Mouse (Mus musculus) forebrain, embryonic 16.5 days (tissue): ENCODE measurements around the gene Brd9. TPM values are rescaled to one million over a fixed set of nuclear protein-coding genes. Genes with fewer than 3 reads are reported as not detected.
"Not testable (repeated sequence)": the region's sequence is repeated elsewhere in the genome, so short reads cannot be mapped to it uniquely, and the experiment has no call there.

Source experiments
- ATAC-seq: fragments of 200-750 bp; cut with Nextera tagmentation; 2 replicates; pipeline ENCODE4 v1.8.0; 2017; ENCODE audit warnings: mild to moderate bottlenecking, moderate library complexity
- H3K27ac ChIP-seq: fragments of 300-500 bp; sonication (generic); 2 replicates; pipeline ENCODE4 v1.5.1; 2014; ENCODE audit warnings: low read length, control low read depth
- H3K27me3 ChIP-seq: fragments of 300-500 bp; sonication (generic); replicated peaks from 2 replicates; pipeline ENCODE4 v1.6.1; 2014; ENCODE audit warnings: low read length; ENCODE audit not compliant: control insufficient read depth, insufficient read depth
- H3K36me3 ChIP-seq: fragments of 300-500 bp; sonication (generic); 2 replicates; pipeline ENCODE4 v1.6.1; 2014; ENCODE audit not compliant: control insufficient read depth, insufficient read depth
- H3K4me1 ChIP-seq: fragments of 300-500 bp; sonication (generic); replicated peaks from 2 replicates; pipeline ENCODE4 v1.6.1; 2014; ENCODE audit warnings: low read length; ENCODE audit not compliant: control insufficient read depth, insufficient read depth
- H3K4me2 ChIP-seq: fragments of 300-500 bp; sonication (generic); 2 replicates; pipeline ENCODE4 v1.6.1; 2014; ENCODE audit warnings: mild to moderate bottlenecking, low read length, control low read depth
- H3K4me3 ChIP-seq: fragments of 300-500 bp; sonication (generic); replicated peaks from 2 replicates; pipeline ENCODE4 v1.5.1; 2014; ENCODE audit warnings: mild to moderate bottlenecking, low read length, control low read depth
- H3K9ac ChIP-seq: fragments of 300-500 bp; sonication (generic); replicated peaks from 2 replicates; pipeline ENCODE4 v1.6.1; 2014; ENCODE audit warnings: low read depth, low read length, control low read depth
- H3K9me3 ChIP-seq: fragments of 300-500 bp; sonication (generic); 2 replicates; pipeline ENCODE4 v1.6.1; 2016; ENCODE audit warnings: low read length; ENCODE audit not compliant: control insufficient read depth
- WGBS: fragments of 180-500 bp; shearing (Covaris S2); extraction: QIAGEN DNeasy Blood & Tissue Kit; methylation state at CpG from one replicate; pipeline ENCODE4 v1.1.7; 2014; 5-methylcytosine and 5-hydroxymethylcytosine counted together
- polyA plus RNA-seq: library from polyadenylated mRNA; unstranded; fragments of >200 nt; fragmentation: Nextera tagmentation; extraction: Ambion mirVana; gene quantifications from 2 replicates; pipeline ENCODE4 v1.2.1, GENCODE M21; 2015

Gene Brd9
- polyA plus RNA-seq, 1 experiment from 2014 or later, result 104 TPM

DNA sequence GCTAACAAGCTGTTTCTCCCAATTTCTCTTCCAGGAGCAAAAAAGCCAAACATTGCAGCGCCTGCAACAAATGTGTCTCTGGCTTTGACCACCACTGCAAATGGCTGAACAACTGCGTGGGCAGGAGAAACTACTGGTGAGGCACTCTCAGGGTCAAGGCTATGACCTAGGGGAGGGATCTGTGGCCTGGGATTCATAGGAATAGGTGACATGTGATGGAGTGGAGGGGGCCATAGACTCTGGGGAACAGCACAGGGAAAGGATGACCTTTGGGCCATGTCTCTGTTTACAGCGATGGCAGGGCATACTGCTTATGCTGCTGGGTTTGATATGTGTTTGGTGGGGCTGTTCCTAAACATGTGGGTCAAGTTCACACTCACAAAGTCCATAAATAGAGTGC is 36.9 kb downstream of the Brd9 start:
- H3K4me1 ChIP-seq, result no peaks in the 10 kb centered on the region
- no peak overlapping the region for H3K4me2 ChIP-seq
- no peaks in the 10 kb centered on the region for H3K27me3 ChIP-seq
- 83% methylated on average over 3 of the region's 3 CpGs for WGBS
- H3K4me3 ChIP-seq, result no peak overlapping the region
- H3K27ac ChIP-seq, result no peak overlapping the region
- H3K9me3 ChIP-seq, result no peaks in the 10 kb centered on the region
- no peak for ATAC-seq
- no peak overlapping the region for H3K9ac ChIP-seq
- H3K36me3 ChIP-seq, result no peaks in the 10 kb centered on the region

DNA sequence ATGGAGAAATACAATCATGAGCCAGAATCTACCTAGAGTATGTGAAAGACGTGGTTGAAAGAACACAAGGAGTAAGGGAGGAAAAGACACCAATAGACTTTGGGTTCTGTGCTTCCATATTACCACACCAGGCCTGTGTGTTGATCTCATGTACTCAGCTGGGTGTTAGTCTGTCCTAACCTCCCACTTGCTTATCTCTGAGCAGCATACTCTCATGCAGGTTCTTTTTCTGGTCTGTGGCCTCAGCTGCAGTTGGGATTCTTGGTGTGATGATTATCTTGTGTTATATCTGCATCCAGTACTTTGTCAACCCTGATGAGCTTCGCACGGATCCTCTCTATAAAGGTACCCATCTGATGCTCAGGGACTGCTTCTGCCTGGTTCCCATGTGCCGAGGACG is 39.3 kb downstream of the Brd9 start:
- no peak overlapping the region for H3K4me2 ChIP-seq

DNA sequence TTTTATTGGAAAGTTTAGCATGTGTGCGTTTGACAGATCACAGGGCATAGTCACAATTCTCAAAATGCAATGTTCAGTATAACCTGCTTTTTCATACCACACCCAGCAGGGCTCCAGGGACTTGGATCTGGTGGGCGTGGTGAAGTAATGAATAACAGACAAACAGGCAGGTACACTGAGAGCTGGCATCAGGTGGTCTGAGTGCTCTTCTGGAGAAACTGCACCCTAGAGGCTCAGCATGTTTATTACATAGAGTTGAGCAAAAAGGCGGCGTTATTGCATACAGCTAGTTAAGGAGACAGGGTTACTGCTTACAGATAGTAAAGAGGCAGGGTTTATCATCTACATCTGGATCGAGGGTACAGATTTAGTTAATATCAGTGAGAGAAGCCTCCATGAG is 52.7 kb downstream of the Brd9 start:
- ATAC-seq, result no peak
- Histone ChIP-seq H3K27me3 (no peaks in the 10 kb centered on the region), H3K36me3 (no peaks in the 10 kb centered on the region), H3K9me3 (no peaks in the 10 kb centered on the region), H3K27ac (no peak overlapping the region), H3K4me2 (no peak overlapping the region), H3K4me1 (no peaks in the 10 kb centered on the region), H3K4me3 (no peak overlapping the region), H3K9ac (no peak overlapping the region)
- 86% methylated on average over 5 of the region's 5 CpGs for WGBS

More for the DNA sequence above, 39.3 kb downstream of the Brd9 start:
- Histone ChIP-seq H3K4me1 (no peaks in the 10 kb centered on the region), H3K36me3 (no peaks in the 10 kb centered on the region), H3K9me3 (no peaks in the 10 kb centered on the region), H3K9ac (no peak overlapping the region), H3K4me3 (no peak overlapping the region), H3K27me3 (no peaks in the 10 kb centered on the region), H3K27ac (no peak overlapping the region)
- 88% methylated on average over 5 of the region's 5 CpGs for WGBS
- no peak for ATAC-seq

DNA sequence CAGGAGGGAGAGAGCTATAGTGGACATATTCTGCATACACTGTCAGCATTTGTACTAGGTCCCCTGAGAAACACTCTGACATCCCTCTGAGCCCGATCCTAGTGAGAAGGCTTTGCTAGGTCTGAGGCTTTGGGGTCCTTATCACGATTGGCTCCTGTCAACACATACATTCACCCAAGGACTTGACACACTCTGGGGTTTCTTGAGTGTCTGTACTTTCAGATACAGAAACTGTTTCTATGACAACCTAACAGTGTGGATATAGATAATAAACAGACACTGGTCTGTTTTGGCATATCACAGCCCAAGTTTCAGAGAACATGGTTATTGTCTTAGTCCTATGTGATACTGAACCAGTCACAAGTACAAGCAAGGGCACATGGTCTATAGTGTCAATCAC is 53.1 kb downstream of the Brd9 start:
- WGBS, result 84% methylated on average over 2 of the region's 2 CpGs
- ATAC-seq, result no peak
- H3K4me2 ChIP-seq, result no peak overlapping the region

DNA sequence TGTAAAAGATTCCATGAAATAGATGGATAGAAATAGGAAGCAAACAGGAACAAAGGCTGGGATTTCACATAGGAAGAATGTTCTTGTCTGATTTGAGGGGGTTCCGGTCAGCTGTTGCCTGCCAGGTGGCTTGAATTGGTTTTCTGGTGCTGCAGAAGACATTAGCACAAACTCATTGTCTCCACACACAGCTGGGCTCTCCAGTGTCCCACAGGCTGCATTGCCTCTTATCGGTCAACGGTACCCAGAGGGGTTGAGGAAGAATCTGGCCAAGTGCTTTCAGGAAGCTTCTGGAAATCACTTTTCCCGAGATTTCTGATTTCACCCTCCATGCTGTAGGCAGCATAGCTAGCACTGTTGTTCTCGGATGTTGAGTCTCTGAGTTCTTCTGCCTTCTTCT is 53.7 kb downstream of the Brd9 start:
- WGBS, result 81% methylated on average over 5 of the region's 5 CpGs
- ATAC-seq, result no peak
- H3K4me3 ChIP-seq, result no peak overlapping the region

More for the DNA sequence above, 53.1 kb downstream of the Brd9 start:
- no peak overlapping the region for H3K27ac ChIP-seq
- no peaks in the 10 kb centered on the region for H3K27me3 ChIP-seq
- H3K9me3 ChIP-seq, result no peaks in the 10 kb centered on the region
- no peak overlapping the region for H3K4me3 ChIP-seq
- H3K36me3 ChIP-seq, result no peaks in the 10 kb centered on the region
- no peak overlapping the region for H3K9ac ChIP-seq
- no peaks in the 10 kb centered on the region for H3K4me1 ChIP-seq

DNA sequence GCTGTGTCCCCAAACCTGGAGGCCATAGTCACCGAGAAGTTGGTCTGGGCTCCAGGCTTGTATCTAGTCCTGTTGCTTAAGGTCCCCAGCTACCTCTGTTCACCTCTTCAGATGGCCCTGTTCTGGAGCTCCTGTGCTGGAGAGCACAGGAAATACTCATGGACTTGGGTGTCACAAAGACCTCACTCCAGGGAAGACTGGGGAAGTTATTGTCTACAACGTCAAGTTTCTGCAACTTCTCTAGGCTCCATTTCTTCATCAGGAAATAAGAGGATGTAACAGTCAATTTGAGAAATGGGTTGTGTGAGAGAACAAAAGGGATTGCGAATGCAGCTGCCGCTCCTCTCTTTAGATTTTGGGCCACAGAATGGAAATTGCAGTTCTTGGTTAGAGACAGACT is 58.8 kb downstream of the Brd9 start:
- no peaks in the 10 kb centered on the region for H3K9me3 ChIP-seq
- no peak overlapping the region for H3K9ac ChIP-seq
- no peak for ATAC-seq
- no peak overlapping the region for H3K4me2 ChIP-seq
- H3K27ac ChIP-seq, result no peak overlapping the region
- no peaks in the 10 kb centered on the region for H3K4me1 ChIP-seq
- H3K4me3 ChIP-seq, result no peak overlapping the region
- H3K27me3 ChIP-seq, result no peaks in the 10 kb centered on the region; the same call in 1 of the 2 replicates
- WGBS, result 89% methylated on average over 4 of the region's 4 CpGs
- no peaks in the 10 kb centered on the region for H3K36me3 ChIP-seq

More for the DNA sequence above, 53.7 kb downstream of the Brd9 start:
- no peaks in the 10 kb centered on the region for H3K27me3 ChIP-seq
- no peak overlapping the region for H3K4me2 ChIP-seq
- H3K9ac ChIP-seq, result no peak overlapping the region
- H3K4me1 ChIP-seq, result no peaks in the 10 kb centered on the region
- H3K9me3 ChIP-seq, result no peaks in the 10 kb centered on the region
- H3K27ac ChIP-seq, result no peak overlapping the region
- H3K36me3 ChIP-seq, result no peaks in the 10 kb centered on the region

DNA sequence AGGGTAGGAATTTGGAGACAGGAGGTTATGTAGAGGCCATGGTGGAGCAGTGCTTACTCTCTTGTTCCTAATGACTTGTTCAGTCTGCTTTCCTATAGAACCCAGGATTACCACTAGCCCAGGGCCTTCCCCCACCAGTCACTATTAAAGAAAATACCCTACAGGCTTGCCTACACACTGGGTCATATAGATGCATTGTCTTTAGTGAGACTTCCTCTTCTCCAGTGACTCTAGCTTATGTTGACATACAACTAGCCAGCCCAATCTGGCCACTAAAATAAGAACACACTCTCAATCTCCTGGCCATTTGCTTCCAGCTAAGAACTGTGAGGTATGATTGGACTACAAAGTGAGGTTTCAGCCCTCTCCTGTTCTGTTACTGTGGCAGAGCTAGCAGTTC is 62.9 kb downstream of the Brd9 start:
- no peak overlapping the region for H3K4me3 ChIP-seq
- no peak overlapping the region for H3K4me2 ChIP-seq
- no peaks in the 10 kb centered on the region for H3K36me3 ChIP-seq
- no peaks in the 10 kb centered on the region for H3K9me3 ChIP-seq
- ATAC-seq, result no peak
- H3K9ac ChIP-seq, result no peak overlapping the region
- no peaks in the 10 kb centered on the region for H3K4me1 ChIP-seq
- H3K27ac ChIP-seq, result no peak overlapping the region
- H3K27me3 ChIP-seq, result peaks cover 2% of the 10 kb centered on the region; the same call in 1 of the 2 replicates

DNA sequence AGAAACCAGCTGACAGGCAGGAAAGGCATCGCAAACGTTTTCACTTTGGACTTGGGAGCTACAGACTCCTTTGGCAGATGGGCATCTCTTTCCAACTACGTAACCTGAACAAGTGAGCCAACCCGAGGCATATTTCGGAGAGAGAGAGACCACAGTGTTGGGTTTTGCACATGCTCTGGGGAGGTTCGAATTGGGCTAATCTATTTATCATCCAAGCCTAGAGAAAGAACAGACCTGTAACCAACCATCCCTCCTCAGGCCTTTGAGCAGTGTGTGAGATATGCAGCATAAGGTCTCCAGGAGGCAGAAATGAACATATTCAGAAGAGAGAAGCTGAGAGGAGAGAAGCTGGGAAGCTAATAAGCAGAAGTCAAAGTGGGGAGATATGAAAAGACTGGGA is 63.4 kb downstream of the Brd9 start:
- no peak overlapping the region for H3K27ac ChIP-seq
- H3K9ac ChIP-seq, result no peak overlapping the region
- H3K36me3 ChIP-seq, result no peaks in the 10 kb centered on the region
- H3K9me3 ChIP-seq, result no peaks in the 10 kb centered on the region
- 86% methylated on average over 6 of the region's 6 CpGs for WGBS
- H3K27me3 ChIP-seq, result peaks cover 2% of the 10 kb centered on the region; the same call in 1 of the 2 replicates
- no peak for ATAC-seq
- no peak overlapping the region for H3K4me3 ChIP-seq
- H3K4me2 ChIP-seq, result no peak overlapping the region
- H3K4me1 ChIP-seq, result no peaks in the 10 kb centered on the region

DNA sequence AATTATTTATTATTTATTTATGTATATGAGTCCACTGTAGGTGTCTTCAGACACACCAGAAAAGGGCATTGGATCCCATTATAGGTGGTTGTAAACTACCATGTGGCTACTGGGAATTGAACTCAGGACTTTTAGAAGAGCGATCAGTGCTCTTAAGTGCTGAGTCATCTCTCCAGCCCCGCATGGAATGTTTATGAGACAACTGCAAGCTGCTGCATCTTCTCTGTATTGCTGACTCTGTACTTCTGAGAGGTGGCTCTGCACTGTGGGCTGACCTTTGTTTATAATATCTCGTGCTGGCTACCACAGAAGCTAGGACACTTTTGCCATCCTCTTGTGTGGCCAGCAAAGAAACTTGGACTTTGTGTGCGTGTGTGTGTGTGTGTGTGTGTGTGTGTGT is 63.9 kb downstream of the Brd9 start:
- H3K27me3 ChIP-seq, result peaks cover 2% of the 10 kb centered on the region; the same call in 1 of the 2 replicates
- no peaks in the 10 kb centered on the region for H3K4me1 ChIP-seq
- H3K4me2 ChIP-seq, result no peak overlapping the region
- H3K4me3 ChIP-seq, result no peak overlapping the region
- no peaks in the 10 kb centered on the region for H3K36me3 ChIP-seq
- no peak overlapping the region for H3K27ac ChIP-seq
- H3K9me3 ChIP-seq, result no peaks in the 10 kb centered on the region
- ATAC-seq, result no peak
- 73% methylated on average over 4 of the region's 4 CpGs for WGBS
- no peak overlapping the region for H3K9ac ChIP-seq

DNA sequence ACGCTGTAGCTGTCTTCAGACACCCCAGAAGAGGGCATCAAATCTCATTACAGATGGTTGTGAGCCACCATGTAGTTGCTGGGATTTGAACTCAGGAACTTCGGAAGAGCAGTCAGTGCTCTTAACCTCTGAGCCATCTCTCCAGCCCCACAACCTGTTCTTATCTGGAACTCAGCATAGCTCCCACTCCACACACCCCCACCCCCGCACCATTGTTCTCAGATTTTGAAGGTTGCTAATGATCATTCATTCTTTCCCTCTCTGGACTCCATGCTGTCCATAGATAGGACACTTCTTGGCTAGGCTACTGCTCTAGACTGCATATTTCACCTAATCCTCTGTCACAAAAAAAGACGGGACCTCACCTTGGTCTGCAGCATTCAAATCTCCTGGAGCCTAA is 69.3 kb downstream of the Brd9 start:
- not testable (repeated sequence) for ATAC-seq
- 89% methylated on average over 4 of the region's 4 CpGs for WGBS

More for the DNA sequence above, 69.3 kb downstream of the Brd9 start:
- H3K27ac ChIP-seq, H3K36me3 ChIP-seq, H3K4me3 ChIP-seq, H3K27me3 ChIP-seq, H3K9ac ChIP-seq, H3K4me1 ChIP-seq, H3K9me3 ChIP-seq, H3K4me2 ChIP-seq: not testable (repeated sequence)
